Mouse (Mus musculus) neural tube, embryonic 11.5 days (tissue): ENCODE measurements at regions not wholly inside any gene's neighbourhood (a gene's known extent, or its start where the extent isn't known, plus 50 kb on each side); places are given as distances from the start of the nearest gene placed in this dataset.

Source experiments
- ATAC-seq: fragments of 200-750 bp; cut with Nextera tagmentation; 2 replicates; pipeline ENCODE4 v1.8.0; 2017; ENCODE audit warnings: moderate number of reproducible peaks, mild to moderate bottlenecking, moderate TSS enrichment, moderate library complexity; ENCODE audit not compliant: insufficient read depth, low FRiP score, low TSS enrichment
- DNase-seq: peaks from one replicate; pipeline ENCODE4 v3.0.0-alpha.2; 2015; ENCODE audit warnings: low spot score
- H3K27ac ChIP-seq: fragments of 300-500 bp; sonication (generic); 2 replicates; pipeline ENCODE4 v1.5.1; 2014; ENCODE audit warnings: low read depth, mild to moderate bottlenecking, low read length
- H3K27me3 ChIP-seq: fragments of 300-500 bp; sonication (generic); 2 replicates; pipeline ENCODE4 v1.6.1; 2014; ENCODE audit warnings: mild to moderate bottlenecking, low read length, mixed read lengths; ENCODE audit not compliant: control insufficient read depth, insufficient read depth
- H3K36me3 ChIP-seq: fragments of 300-500 bp; sonication (generic); 2 replicates; pipeline ENCODE4 v1.6.1; 2014; ENCODE audit warnings: mild to moderate bottlenecking, low read length, moderate library complexity, mixed read lengths; ENCODE audit not compliant: control insufficient read depth, insufficient read depth
- H3K4me1 ChIP-seq: fragments of 300-500 bp; sonication (generic); 2 replicates; pipeline ENCODE4 v1.6.1; 2014; ENCODE audit warnings: low read length, mixed read lengths; ENCODE audit not compliant: control insufficient read depth, insufficient read depth
- H3K4me2 ChIP-seq: fragments of 300-500 bp; sonication (generic); 2 replicates; pipeline ENCODE4 v1.6.1; 2014; ENCODE audit warnings: low read depth, mild to moderate bottlenecking, moderate library complexity
- H3K4me3 ChIP-seq: fragments of 300-500 bp; sonication (generic); 2 replicates; pipeline ENCODE4 v1.5.1; 2014; ENCODE audit warnings: low read depth, low read length
- H3K9ac ChIP-seq: fragments of 300-500 bp; sonication (generic); 2 replicates; pipeline ENCODE4 v1.6.1; 2014; ENCODE audit warnings: mild to moderate bottlenecking, low read length
- H3K9me3 ChIP-seq: fragments of 300-500 bp; sonication (generic); 2 replicates; pipeline ENCODE4 v1.6.1; 2016; ENCODE audit warnings: low read length; ENCODE audit not compliant: control insufficient read depth
- WGBS: fragments of 180-500 bp; shearing (Covaris S2); extraction: QIAGEN DNeasy Blood & Tissue Kit; methylation state at CpG from one replicate; pipeline ENCODE4 v1.1.7; 2014; 5-methylcytosine and 5-hydroxymethylcytosine counted together

DNA sequence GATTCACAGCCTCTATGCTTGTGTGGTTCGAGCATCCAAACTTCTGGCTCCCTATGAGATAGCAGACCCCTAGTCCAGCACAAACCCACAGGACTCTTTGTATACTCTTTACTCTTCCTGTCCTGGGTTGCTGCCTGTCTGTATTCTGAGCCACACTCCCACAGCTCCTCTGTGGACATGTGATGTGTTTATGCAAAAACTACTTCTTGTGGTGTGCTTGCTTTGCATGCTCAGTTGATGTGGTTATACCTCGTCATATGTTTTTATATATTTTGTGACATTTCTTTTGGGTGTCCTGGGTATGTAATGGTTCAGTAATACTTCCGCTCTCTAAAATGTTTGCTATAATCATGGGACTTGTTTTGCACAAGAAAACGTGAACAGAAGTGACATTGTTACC lies 198.3 kb downstream of the 1700064H15Rik start:
- Histone ChIP-seq H3K4me3 (no peak overlapping the region), H3K9me3 (no peaks in the 10 kb centered on the region), H3K4me1 (no peaks in the 10 kb centered on the region), H3K9ac (no peak overlapping the region), H3K4me2 (no peak overlapping the region), H3K27ac (no peak overlapping the region), H3K27me3 (no peaks in the 10 kb centered on the region), H3K36me3 (no peaks in the 10 kb centered on the region)
- ATAC-seq: no peak
- 84% methylated on average over 4 of the region's 4 CpGs for WGBS
- DNase-seq: no peak

DNA sequence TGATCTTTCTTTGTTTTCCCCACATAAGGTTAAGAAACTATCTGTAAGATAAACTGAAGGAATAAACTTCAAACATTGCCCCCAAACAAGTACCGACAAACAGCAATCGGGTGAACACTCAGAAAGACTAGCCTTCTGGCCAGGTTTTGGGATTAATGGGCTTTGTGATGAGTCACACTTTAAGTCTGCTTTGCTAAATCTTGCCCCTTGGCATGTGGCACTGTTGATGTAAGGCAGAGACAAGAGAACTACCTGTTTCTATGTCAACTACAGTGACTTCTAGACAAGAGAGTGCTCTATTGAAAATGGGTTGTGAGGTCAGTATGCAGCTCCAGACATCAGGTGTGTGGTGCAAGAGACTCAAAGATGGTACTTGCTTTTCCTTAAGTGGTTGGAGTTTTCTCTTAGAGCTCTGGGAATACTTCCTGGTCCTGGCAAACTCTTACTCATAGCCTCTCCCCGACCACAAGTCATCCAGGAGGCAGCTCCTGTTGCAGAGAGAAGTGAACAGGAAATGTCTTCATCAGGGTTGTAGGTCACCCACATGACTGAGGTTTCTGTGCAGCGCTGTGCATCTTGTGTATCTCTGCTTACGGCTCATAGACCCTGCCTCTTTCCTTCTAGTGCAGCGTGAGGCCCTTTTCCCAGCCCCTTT lies 198.9 kb downstream of the 1700064H15Rik start:
- no peak overlapping the region for H3K27ac ChIP-seq
- DNase-seq (no peak), ATAC-seq (no peak)
- H3K4me2 ChIP-seq: no peak overlapping the region
- no peak overlapping the region for H3K9ac ChIP-seq
- H3K4me3 ChIP-seq: no peak overlapping the region
- H3K9me3 ChIP-seq: no peaks in the 10 kb centered on the region
- no peaks in the 10 kb centered on the region for H3K4me1 ChIP-seq
- WGBS: 83% methylated on average over 6 of the region's 6 CpGs
- H3K36me3 ChIP-seq: no peaks in the 10 kb centered on the region
- no peaks in the 10 kb centered on the region for H3K27me3 ChIP-seq

DNA sequence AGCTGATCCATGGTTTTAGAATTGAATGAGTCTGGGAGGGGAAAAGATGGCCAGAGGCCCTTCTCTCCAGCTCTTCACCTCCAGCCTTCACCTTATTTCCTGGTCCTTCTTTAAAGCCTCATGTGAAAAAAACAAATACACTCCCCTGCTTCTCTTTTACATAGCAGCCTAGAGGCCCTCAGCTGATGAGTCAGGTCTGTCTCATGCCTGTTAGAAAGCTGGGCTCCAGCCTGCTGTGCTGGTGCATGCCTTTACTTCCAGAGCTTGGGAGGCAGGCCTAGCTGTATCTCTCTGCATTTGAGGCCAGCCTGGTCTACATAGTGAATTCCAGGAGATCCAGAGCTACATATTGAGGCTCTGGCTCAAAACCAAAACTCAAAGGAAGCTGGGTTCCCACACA lies 199.5 kb downstream of the 1700064H15Rik start:
- DNase-seq: no peak
- no peaks in the 10 kb centered on the region for H3K9me3 ChIP-seq
- H3K4me3 ChIP-seq: no peak overlapping the region
- no peak for ATAC-seq
- no peaks in the 10 kb centered on the region for H3K4me1 ChIP-seq
- no peaks in the 10 kb centered on the region for H3K36me3 ChIP-seq
- no peak overlapping the region for H3K9ac ChIP-seq
- H3K27ac ChIP-seq: no peak overlapping the region
- no peaks in the 10 kb centered on the region for H3K27me3 ChIP-seq
- H3K4me2 ChIP-seq: no peak overlapping the region

DNA sequence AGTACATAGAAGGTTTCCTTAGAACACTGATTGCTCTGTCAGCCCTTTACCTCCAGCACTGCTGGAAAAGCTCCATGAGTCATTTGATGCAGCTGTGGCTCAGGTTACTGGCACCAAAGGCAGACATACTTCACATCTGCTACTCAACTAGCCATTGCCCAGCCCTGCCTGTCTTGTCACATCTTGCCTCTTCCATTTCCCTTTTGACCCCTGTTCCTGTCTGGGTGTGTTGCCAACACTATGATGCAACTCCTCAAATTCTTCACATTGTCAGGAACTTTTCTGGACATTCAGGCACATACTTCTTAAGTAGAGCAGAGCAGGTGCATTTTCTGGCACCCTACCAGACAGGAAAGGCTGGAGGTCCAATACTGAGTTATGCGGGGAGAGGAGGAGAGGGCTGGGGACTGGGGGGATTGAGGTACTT lies 202.3 kb downstream of the 1700064H15Rik start:
- H3K4me1 ChIP-seq: no peaks in the 10 kb centered on the region
- no peaks in the 10 kb centered on the region for H3K27me3 ChIP-seq
- DNase-seq (no peak), ATAC-seq (no peak)
- no peak overlapping the region for H3K4me3 ChIP-seq
- H3K36me3 ChIP-seq: no peaks in the 10 kb centered on the region
- no peak overlapping the region for H3K27ac ChIP-seq
- no peak overlapping the region for H3K4me2 ChIP-seq
- no peak overlapping the region for H3K9ac ChIP-seq
- no peaks in the 10 kb centered on the region for H3K9me3 ChIP-seq
- 86% methylated on average over 1 of the region's 1 CpGs for WGBS

DNA sequence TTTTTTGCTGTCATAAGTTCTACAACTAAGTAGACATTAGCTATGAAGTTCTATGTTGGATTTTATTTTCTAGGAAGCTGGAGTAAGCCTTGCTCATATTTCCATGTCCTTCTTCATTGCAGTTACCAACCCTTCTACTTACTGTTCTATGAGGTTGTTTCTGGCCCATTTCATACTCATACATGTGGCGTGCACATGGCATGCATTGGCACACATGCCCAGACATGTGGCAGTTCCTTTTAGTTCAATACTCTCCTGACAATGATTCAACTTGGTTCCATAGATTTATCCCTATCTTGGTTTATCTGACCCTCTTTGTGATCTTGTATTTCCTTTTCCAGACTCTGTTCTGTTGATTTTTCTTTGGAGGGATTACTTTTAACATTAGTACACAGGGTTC lies 203.2 kb downstream of the 1700064H15Rik start:
- no peaks in the 10 kb centered on the region for H3K4me1 ChIP-seq
- no peaks in the 10 kb centered on the region for H3K27me3 ChIP-seq
- 94% methylated on average over 1 of the region's 1 CpGs for WGBS
- ATAC-seq (no peak), DNase-seq (no peak)
- H3K36me3 ChIP-seq: no peaks in the 10 kb centered on the region
- H3K27ac ChIP-seq: no peak overlapping the region
- no peaks in the 10 kb centered on the region for H3K9me3 ChIP-seq
- no peak overlapping the region for H3K4me3 ChIP-seq
- H3K9ac ChIP-seq: no peak overlapping the region
- H3K4me2 ChIP-seq: no peak overlapping the region

DNA sequence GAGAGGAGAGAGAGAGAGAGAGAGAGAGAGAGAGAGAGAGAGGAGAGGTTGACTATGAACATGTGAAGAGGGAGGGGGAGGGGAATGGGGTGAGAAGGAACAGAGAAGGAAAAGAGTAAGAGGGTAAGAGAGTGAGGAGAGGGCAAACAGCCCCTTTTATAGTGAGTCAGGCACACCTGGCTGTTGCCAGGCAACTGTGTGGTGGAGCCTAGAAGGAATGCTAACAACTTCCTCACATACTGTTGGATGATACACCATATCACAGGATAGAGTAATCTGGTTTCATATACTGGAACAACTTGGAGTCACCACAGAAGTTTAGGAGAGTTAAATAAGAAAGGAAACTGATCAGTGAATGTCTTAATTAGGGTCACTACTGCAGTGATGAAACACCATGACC lies 204.1 kb downstream of the 1700064H15Rik start:
- Histone ChIP-seq H3K27ac (no peak overlapping the region), H3K9me3 (no peaks in the 10 kb centered on the region), H3K4me2 (no peak overlapping the region), H3K4me1 (no peaks in the 10 kb centered on the region), H3K4me3 (no peak overlapping the region), H3K36me3 (no peaks in the 10 kb centered on the region), H3K27me3 (no peaks in the 10 kb centered on the region), H3K9ac (no peak overlapping the region)
- no peak for ATAC-seq
- DNase-seq: no peak

DNA sequence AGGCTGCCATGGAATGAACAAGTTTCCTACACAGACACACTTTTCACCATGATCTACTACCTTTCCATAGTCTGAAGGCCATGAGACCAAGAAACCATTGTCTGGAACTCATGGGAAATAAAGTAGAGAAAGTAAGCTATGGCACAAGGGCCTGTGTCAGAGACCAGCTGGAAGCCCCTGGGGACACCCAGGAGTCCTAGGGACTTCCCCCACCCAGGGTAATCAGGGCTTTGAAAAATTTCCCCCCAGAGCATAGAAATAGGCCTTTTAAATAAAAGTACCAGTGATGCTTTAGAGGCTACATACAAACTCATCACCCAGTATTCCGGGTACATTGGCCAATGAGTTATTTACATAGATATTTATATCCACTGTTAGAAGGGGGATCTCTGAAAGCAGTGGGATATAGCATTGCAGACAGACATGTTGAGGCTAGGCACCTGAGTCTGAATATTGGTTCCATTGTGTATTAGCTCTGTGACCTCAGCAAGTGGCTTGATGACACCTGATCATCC lies 207.0 kb downstream of the 1700064H15Rik start:
- ATAC-seq: no peak
- Histone ChIP-seq H3K4me3 (no peak overlapping the region), H3K9me3 (no peaks in the 10 kb centered on the region), H3K27ac (no peak overlapping the region), H3K9ac (no peak overlapping the region), H3K36me3 (no peaks in the 10 kb centered on the region), H3K27me3 (no peaks in the 10 kb centered on the region), H3K4me2 (no peak overlapping the region), H3K4me1 (no peaks in the 10 kb centered on the region)
- DNase-seq: no peak
- 88% methylated on average over 1 of the region's 1 CpGs for WGBS

DNA sequence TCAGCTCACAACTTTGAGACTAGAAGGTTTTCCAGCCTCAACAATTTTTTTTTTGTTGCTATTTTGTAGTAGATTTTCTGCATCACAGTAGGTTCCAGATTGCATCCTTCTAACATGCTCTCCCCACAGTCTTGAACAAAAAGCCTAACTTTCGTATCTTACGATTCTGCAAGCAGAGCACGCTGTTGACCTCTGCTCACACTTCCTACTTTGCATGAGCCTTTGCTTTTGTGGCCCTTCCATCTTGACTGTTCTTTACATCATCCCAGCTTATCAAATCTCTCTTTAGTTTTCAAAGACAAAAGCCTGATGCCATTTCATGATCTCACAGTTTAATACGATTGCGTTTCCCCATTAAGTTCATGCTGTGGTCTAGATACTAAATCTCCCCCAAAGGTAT lies 207.6 kb downstream of the 1700064H15Rik start:
- Histone ChIP-seq H3K4me2 (no peak overlapping the region), H3K4me1 (no peaks in the 10 kb centered on the region), H3K9me3 (no peaks in the 10 kb centered on the region), H3K36me3 (no peaks in the 10 kb centered on the region), H3K9ac (no peak overlapping the region), H3K27ac (no peak overlapping the region), H3K27me3 (no peaks in the 10 kb centered on the region), H3K4me3 (no peak overlapping the region)
- 93% methylated on average over 5 of the region's 5 CpGs for WGBS
- DNase-seq: no peak
- ATAC-seq: no peak

DNA sequence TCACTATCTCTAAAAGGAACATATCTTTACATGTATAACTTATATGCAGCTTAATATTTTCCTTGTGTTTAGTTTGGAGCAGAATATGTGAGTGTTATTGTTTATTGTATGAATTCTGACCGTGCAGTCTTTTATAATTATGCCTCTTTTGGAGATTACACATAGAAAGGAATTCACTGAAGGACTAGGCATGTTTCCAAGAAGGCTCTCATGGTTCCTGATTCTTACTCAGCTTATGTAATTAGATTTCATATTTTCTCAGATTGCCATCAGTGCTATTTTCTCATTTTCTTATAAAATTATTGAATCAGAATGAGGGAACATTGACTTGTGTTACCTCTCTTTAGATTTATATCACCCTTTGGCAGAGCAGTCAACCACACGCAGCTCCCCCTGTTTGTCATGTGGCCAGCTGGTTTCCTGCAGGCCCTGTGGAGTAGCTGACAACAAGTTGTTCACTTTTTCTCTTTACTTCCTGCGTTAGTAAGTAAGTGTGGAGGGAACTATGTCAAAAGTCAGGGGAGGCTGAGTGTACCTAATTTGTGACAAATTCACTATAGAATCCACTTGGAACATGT lies 217.4 kb downstream of the 1700064H15Rik start:
- Histone ChIP-seq H3K9ac (no peak overlapping the region), H3K9me3 (no peaks in the 10 kb centered on the region), H3K4me2 (no peak overlapping the region), H3K4me3 (no peak overlapping the region), H3K27ac (no peak overlapping the region), H3K36me3 (no peaks in the 10 kb centered on the region), H3K4me1 (no peaks in the 10 kb centered on the region), H3K27me3 (no peaks in the 10 kb centered on the region)
- 71% methylated on average over 3 of the region's 3 CpGs for WGBS
- DNase-seq (no peak), ATAC-seq (no peak)
